Mouse (Mus musculus) heart, embryonic 14.5 days (tissue): Measurements from ENCODE around the gene Rin3. TPM values are rescaled to one million over a fixed set of nuclear protein-coding genes. Genes with fewer than 3 reads are reported as not detected.
A peak's percentile ranks its signal among the peaks of the same experiment; 100 is the strongest.

Source experiments
- ATAC-seq: fragments of 200-750 bp; cut with Nextera tagmentation; 2 replicates; pipeline ENCODE4 v1.8.0; 2017; ENCODE audit warnings: low read depth, moderate TSS enrichment; ENCODE audit not compliant: insufficient number of reproducible peaks, insufficient read depth, low FRiP score
- H3K27ac ChIP-seq, 2 experiments: fragments of 200-500 bp in 1 of 2; fragments of 300-500 bp in 1 of 2; sonication (generic) in 1 of 2; replicated peaks in 1 of 2; 2 replicates each; pipeline ENCODE4 v1.5.1; 2012 to 2014; ENCODE audit warnings: low read depth in 2 of 2, low read length in 2 of 2, control low read depth in 1 of 2, mild to moderate bottlenecking in 1 of 2, mixed read lengths in 1 of 2; ENCODE audit not compliant: control insufficient read depth in 1 of 2, insufficient read depth in 1 of 2
- H3K27me3 ChIP-seq: fragments of 300-500 bp; sonication (generic); 2 replicates; pipeline ENCODE4 v1.6.1; 2014; ENCODE audit warnings: mild to moderate bottlenecking, low read length, control low read depth; ENCODE audit not compliant: control insufficient read depth, insufficient read depth
- H3K36me3 ChIP-seq: fragments of 300-500 bp; sonication (generic); 2 replicates; pipeline ENCODE4 v1.6.1; 2014; ENCODE audit warnings: mild to moderate bottlenecking, control low read depth, low read length, mixed read lengths; ENCODE audit not compliant: control insufficient read depth, insufficient read depth
- H3K4me1 ChIP-seq, 2 experiments: fragments of 200-500 bp in 1 of 2; fragments of 300-500 bp in 1 of 2; sonication (generic) in 1 of 2; 2 replicates each; pipeline ENCODE4 v1.6.1; 2012 to 2014; ENCODE audit warnings: low read length in 2 of 2, control low read depth in 1 of 2, mixed read lengths in 1 of 2; ENCODE audit not compliant: control insufficient read depth in 2 of 2, insufficient read depth in 2 of 2
- H3K4me2 ChIP-seq: fragments of 300-500 bp; sonication (generic); 2 replicates; pipeline ENCODE4 v1.6.1; 2014; ENCODE audit warnings: mild to moderate bottlenecking, low read length
- H3K4me3 ChIP-seq, 2 experiments: fragments of 200-500 bp in 1 of 2; fragments of 300-500 bp in 1 of 2; sonication (generic) in 1 of 2; 2 replicates each; pipeline ENCODE4 v1.5.1; 2012 to 2014; ENCODE audit warnings: low read length in 2 of 2, mild to moderate bottlenecking in 2 of 2, control low read depth in 1 of 2, low read depth in 1 of 2, moderate library complexity in 1 of 2; ENCODE audit not compliant: control insufficient read depth in 1 of 2, insufficient read depth in 1 of 2
- H3K9ac ChIP-seq: fragments of 300-500 bp; sonication (generic); 2 replicates; pipeline ENCODE4 v1.6.1; 2014; ENCODE audit warnings: mild to moderate bottlenecking, low read length
- H3K9me3 ChIP-seq: fragments of 300-500 bp; sonication (generic); 2 replicates; pipeline ENCODE4 v1.6.1; 2016; ENCODE audit warnings: low read length, control low read depth; ENCODE audit not compliant: control insufficient read depth
- WGBS: fragments of 180-500 bp; shearing (Covaris S2); extraction: QIAGEN DNeasy Blood & Tissue Kit; methylation state at CpG from one replicate; pipeline ENCODE4 v1.1.7; 2014; 5-methylcytosine and 5-hydroxymethylcytosine counted together
- polyA plus RNA-seq: library from polyadenylated mRNA; unstranded; fragments of >200 nt; fragmentation: Nextera tagmentation; extraction: Ambion mirVana; gene quantifications from 2 replicates; pipeline ENCODE4 v1.2.1, GENCODE M21; 2014

The Rin3 gene
- polyA plus RNA-seq, 1 experiment from 2014 or later: 11.8 TPM

- H3K27me3 ChIP-seq: no peaks in the 10 kb centered on the region
- H3K4me3 ChIP-seq: no peak overlapping the region
- WGBS: 64% methylated on average over 4 of the region's 4 CpGs
- H3K4me2 ChIP-seq: no peak overlapping the region
- no peaks in the 10 kb centered on the region for H3K9me3 ChIP-seq
- H3K27ac ChIP-seq: no peak overlapping the region
- peaks cover 93% of the 10 kb centered on the region for H3K36me3 ChIP-seq
- ATAC-seq: no peak
- no peaks in the 10 kb centered on the region for H3K4me1 ChIP-seq
- H3K9ac ChIP-seq: no peak overlapping the region
Measured at GRCm38 (mm10) chr12:102391982-102392381, 109.1 kb downstream of the Rin3 start.

GRCm38 (mm10) chr12:102394496-102394895, 111.6 kb downstream of the Rin3 start:
- no peak for ATAC-seq
- Histone ChIP-seq H3K9me3 (no peaks in the 10 kb centered on the region), H3K4me3 (no peak overlapping the region), H3K36me3 (peaks cover 84% of the 10 kb centered on the region), H3K27me3 (no peaks in the 10 kb centered on the region), H3K4me1 (peaks cover 10 to 14% of the 10 kb centered on the region in 2 experiments), H3K9ac (no peak overlapping the region), H3K27ac (no peak overlapping the region), H3K4me2 (no peak overlapping the region)
- WGBS: 93% methylated on average over 7 of the region's 7 CpGs

GRCm38 (mm10) chr12:102395537-102395936, 112.7 kb downstream of the Rin3 start:
- Histone ChIP-seq H3K36me3 (peaks cover 80% of the 10 kb centered on the region), H3K27ac (no peak overlapping the region), H3K4me1 (peaks cover 15 to 19% of the 10 kb centered on the region in 2 experiments), H3K9ac (no peak overlapping the region), H3K4me2 (no peak overlapping the region), H3K9me3 (no peaks in the 10 kb centered on the region), H3K4me3 (no peak overlapping the region), H3K27me3 (no peaks in the 10 kb centered on the region)
- WGBS: 76% methylated on average over 9 of the region's 9 CpGs
- no peak for ATAC-seq

GRCm38 (mm10) chr12:102395998-102396991, 113.4 kb downstream of the Rin3 start:
- H3K4me1 ChIP-seq: peaks cover 15 to 19% of the 10 kb centered on the region in 2 experiments
- H3K9ac ChIP-seq: no peak overlapping the region
- H3K9me3 ChIP-seq: no peaks in the 10 kb centered on the region
- ATAC-seq: no peak
- peaks cover 83% of the 10 kb centered on the region for H3K36me3 ChIP-seq
- WGBS: 69% methylated on average over 19 of the region's 19 CpGs
- H3K4me3 ChIP-seq: no peak overlapping the region
- H3K27ac ChIP-seq: no peak overlapping the region
- no peaks in the 10 kb centered on the region for H3K27me3 ChIP-seq
- H3K4me2 ChIP-seq: no peak overlapping the region

GRCm38 (mm10) chr12:102398588-102398987, 115.7 kb downstream of the Rin3 start:
- H3K36me3 ChIP-seq: peaks cover 83% of the 10 kb centered on the region
- WGBS: 75% methylated on average over 4 of the region's 4 CpGs
- ATAC-seq: no peak

GRCm38 (mm10) chr12:102413171-102413570, 130.3 kb downstream of the Rin3 start:
- 53% methylated on average over 13 of the region's 13 CpGs for WGBS
- no peak overlapping the region for H3K9ac ChIP-seq
- H3K27ac ChIP-seq: 0 out of 4 replicates have a peak overlapping the region, but pooled peaks of 1 of the 2 experiments have one; percentile 30
- H3K4me1 ChIP-seq: peaks cover 24 to 38% of the 10 kb centered on the region in 2 experiments
- no peak for ATAC-seq
- H3K27me3 ChIP-seq: no peaks in the 10 kb centered on the region
- H3K36me3 ChIP-seq: peaks cover 5% of the 10 kb centered on the region; the same call in 1 of the 2 replicates
- no peak overlapping the region for H3K4me3 ChIP-seq
- H3K9me3 ChIP-seq: no peaks in the 10 kb centered on the region
- H3K4me2 ChIP-seq: no peak overlapping the region

More at GRCm38 (mm10) chr12:102398588-102398987, 115.7 kb downstream of the Rin3 start:
- H3K27ac ChIP-seq: peak overlapping the region in 1 of 2 experiments; percentile 56; a peak in 2 of 4 replicates
- no peak overlapping the region; the same call in 1 of the 2 replicates for H3K4me2 ChIP-seq
- no peak overlapping the region for H3K9ac ChIP-seq
- H3K4me3 ChIP-seq: no peak overlapping the region
- no peaks in the 10 kb centered on the region for H3K9me3 ChIP-seq
- no peaks in the 10 kb centered on the region for H3K27me3 ChIP-seq
- H3K4me1 ChIP-seq: peaks cover 15 to 19% of the 10 kb centered on the region in 2 experiments

- Histone ChIP-seq H3K27me3 (no peaks in the 10 kb centered on the region), H3K9me3 (no peaks in the 10 kb centered on the region), H3K27ac (no peak overlapping the region), H3K4me1 (peaks cover 26 to 45% of the 10 kb centered on the region in 2 experiments), H3K36me3 (peaks cover 8% of the 10 kb centered on the region; the same call in 1 of the 2 replicates), H3K4me3 (no peak overlapping the region), H3K4me2 (no peak overlapping the region), H3K9ac (no peak overlapping the region)
- WGBS: 83% methylated on average over 6 of the region's 6 CpGs
- no peak for ATAC-seq
Measured at GRCm38 (mm10) chr12:102414686-102415085, 131.8 kb downstream of the Rin3 start.
